Mouse (Mus musculus) kidney, adult 2 months (tissue): ENCODE measurements around the gene Tmigd3.

Source experiments
- CTCF ChIP-seq: fragments of 200-500 bp; conservative IDR thresholded peaks from 2 replicates; pipeline ENCODE4 v1.5.1; 2011; ENCODE audit warnings: low read depth, mild to moderate bottlenecking, control low read depth, low read length, moderate library complexity, mixed read lengths; ENCODE audit not compliant: insufficient read depth, insufficient read length
- POLR2A ChIP-seq: fragments of 200-500 bp; IDR thresholded peaks from one replicate; pipeline ENCODE4 v1.6.1; 2011; ENCODE audit warnings: low read depth, low read length, control low read depth

GRCm38 (mm10) chr3:105927561-105928194 is 57.0 kb downstream of the Tmigd3 start:
- no peak for TF ChIP-seq CTCF
- TF ChIP-seq POLR2A: no peak
